Mouse (Mus musculus) adrenal gland, postnatal 4 days (tissue): Measurements from ENCODE around the gene Colgalt1. TPM values are rescaled to one million over a fixed set of nuclear protein-coding genes. Genes with fewer than 3 reads are reported as not detected.
A peak's percentile ranks its signal among the peaks of the same experiment; 100 is the strongest.

Experiments
- DNase-seq, 2 experiments: peaks; one replicate each; pipeline ENCODE4 v3.0.0; 2021 to 2022; ENCODE audit warnings: low spot score in 2 of 2, mixed read lengths in 2 of 2
- total RNA-seq, 2 experiments: library from RNA; stranded (reverse); gene quantifications; 2 replicates each; pipeline ENCODE4 v1.2.3; 2021

Colgalt1 gene
- total RNA-seq, 2 experiments from 2014 or later, result 74.6 to 78.2 TPM

GRCm38 (mm10) chr8:71588762-71589161 lies 22.0 kb upstream of the Colgalt1 start:
- DNase-seq, result no peak

GRCm38 (mm10) chr8:71591017-71591416 lies 19.8 kb upstream of the Colgalt1 start:
- no peak for DNase-seq

GRCm38 (mm10) chr8:71591471-71592373 lies 19.1 kb upstream of the Colgalt1 start, which contains the start of gene Pgls:
Pgls (plus strand) TSS chr8:71592176.
- peak; percentile 87 to 94 for DNase-seq

- peak; percentile 51 to 63 for DNase-seq
These were observed 18.2 kb upstream of the Colgalt1 start for GRCm38 (mm10) chr8:71592374-71593170.

- DNase-seq, result no peak
These were observed 17.1 kb upstream of the Colgalt1 start for GRCm38 (mm10) chr8:71593556-71594323.

GRCm38 (mm10) chr8:71594324-71594722 lies 16.5 kb upstream of the Colgalt1 start:
- DNase-seq, result no peak

- DNase-seq, result peak; percentile 85 to 88
These were observed 14.9 kb upstream of the Colgalt1 start for GRCm38 (mm10) chr8:71595862-71596261.

GRCm38 (mm10) chr8:71596384-71596783 lies 14.4 kb upstream of the Colgalt1 start:
- DNase-seq, result no peak

- DNase-seq, result no peak
These were observed 14.0 kb upstream of the Colgalt1 start for GRCm38 (mm10) chr8:71596798-71597197.

GRCm38 (mm10) chr8:71597451-71597850 lies 13.3 kb upstream of the Colgalt1 start, which contains the start of gene Fam129c:
Fam129c (plus strand) TSS chr8:71597648.
- no peak for DNase-seq

- no peak for DNase-seq
These were observed 12.4 kb upstream of the Colgalt1 start for GRCm38 (mm10) chr8:71598375-71598774.

GRCm38 (mm10) chr8:71598841-71599240 lies 12.0 kb upstream of the Colgalt1 start:
- no peak for DNase-seq

- DNase-seq, result no peak
These were observed 8.7 kb upstream of the Colgalt1 start for GRCm38 (mm10) chr8:71601939-71602665.

- DNase-seq, result no peak
These were observed 8.0 kb upstream of the Colgalt1 start for GRCm38 (mm10) chr8:71602666-71603334.

GRCm38 (mm10) chr8:71604021-71604420 lies 6.8 kb upstream of the Colgalt1 start:
- DNase-seq, result no peak

GRCm38 (mm10) chr8:71612141-71612540 lies 1.3 kb downstream of the Colgalt1 start:
- DNase-seq, result no peak

GRCm38 (mm10) chr8:71613418-71613817 lies 2.6 kb downstream of the Colgalt1 start:
- no peak for DNase-seq

- no peak for DNase-seq
These were observed 9.0 kb downstream of the Colgalt1 start for GRCm38 (mm10) chr8:71619786-71620185.

- DNase-seq, result no peak
These were observed 14.3 kb downstream of the Colgalt1 start for GRCm38 (mm10) chr8:71625088-71625487.

GRCm38 (mm10) chr8:71626753-71627152 lies 16.0 kb downstream of the Colgalt1 start:
- no peak for DNase-seq
